Mouse (Mus musculus) CH12.LX (cell line): ENCODE measurements around the gene Kin.

Experiments used
- CTCF ChIP-seq, 2 experiments: IDR thresholded peaks in 1 of 2; conservative IDR thresholded peaks in 1 of 2; 2 replicates each; pipeline ENCODE4 v1.5.1; 2011 to 2012; ENCODE audit warnings: low read depth in 2 of 2, low read length in 2 of 2, improper control_type of control experiment in 1 of 2, inconsistent platforms in 1 of 2, mild to moderate bottlenecking in 1 of 2, moderate library complexity in 1 of 2
- EP300 ChIP-seq: IDR thresholded peaks from 2 replicates; pipeline ENCODE4 v1.6.1; 2011; ENCODE audit warnings: low read length, improper control_type of control experiment
- ETS1 ChIP-seq: conservative IDR thresholded peaks from 2 replicates; pipeline ENCODE4 v1.6.1; 2012; ENCODE audit warnings: low read depth, mild to moderate bottlenecking, inconsistent platforms, low read length, improper control_type of control experiment, moderate library complexity
- HCFC1 ChIP-seq: IDR thresholded peaks from 2 replicates; pipeline ENCODE4 v1.6.1; 2012; ENCODE audit warnings: low read depth, mild to moderate bottlenecking, inconsistent platforms, low read length, improper control_type of control experiment
- MAFK ChIP-seq: IDR thresholded peaks from 2 replicates; pipeline ENCODE4 v1.6.1; 2011; ENCODE audit warnings: low read length, improper control_type of control experiment; ENCODE audit not compliant: insufficient replicate concordance
- MAX ChIP-seq: IDR thresholded peaks from 2 replicates; pipeline ENCODE4 v1.6.1; 2011; ENCODE audit warnings: low read length, improper control_type of control experiment
- MEF2A ChIP-seq: IDR thresholded peaks from 2 replicates; pipeline ENCODE4 v1.6.1; 2014; ENCODE audit warnings: low read depth, mild to moderate bottlenecking, inconsistent platforms, low read length, improper control_type of control experiment, borderline replicate concordance
- NELFE ChIP-seq: IDR thresholded peaks from 2 replicates; pipeline ENCODE4 v1.6.1; 2011; ENCODE audit warnings: low read depth, low read length, improper control_type of control experiment
- POLR2A ChIP-seq: IDR thresholded peaks from 2 replicates; pipeline ENCODE4 v1.6.1; 2011; ENCODE audit warnings: low read depth, mild to moderate bottlenecking, improper control_type of control experiment, low read length
- POLR2AphosphoS2 ChIP-seq: IDR thresholded peaks from 2 replicates; pipeline ENCODE4 v1.6.1; 2011; ENCODE audit warnings: low read depth, low read length, improper control_type of control experiment
- ZNF384 ChIP-seq: IDR thresholded peaks from 2 replicates; pipeline ENCODE4 v1.6.1; 2012; ENCODE audit warnings: low read depth, low read length, improper control_type of control experiment, inconsistent platforms

DNA sequence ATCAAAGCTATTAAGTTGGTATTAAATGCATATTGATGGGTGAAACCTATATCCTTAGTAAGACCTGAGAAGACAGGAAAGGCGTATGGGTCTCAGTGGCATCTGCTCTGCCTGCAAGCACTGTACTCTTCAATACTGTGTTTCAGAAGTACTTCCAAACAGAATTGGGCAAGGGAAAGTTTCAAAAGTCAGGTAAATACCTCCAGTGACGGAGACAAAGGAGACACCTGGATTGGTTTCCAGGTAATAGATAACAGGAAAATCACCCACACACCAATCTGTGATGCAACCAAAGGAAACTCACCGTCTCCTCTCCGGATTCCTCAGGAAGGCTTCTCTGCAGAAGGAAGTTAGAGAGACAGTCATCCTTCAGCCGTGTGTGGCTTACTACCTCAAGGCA, 47.1 kb downstream of the Kin start:
- TF ChIP-seq EP300 (no peak), ZNF384 (no peak), NELFE (no peak), POLR2AphosphoS2 (no peak), CTCF (conservative IDR thresholded peaks at IDR 0.05 in 1 of 2, IDR thresholded peaks at IDR 0.05 in 1 of 2; ENCODE audit: low read depth in 2 of 2, low read length in 2 of 2) (no peak), MEF2A (no peak), POLR2A (no peak), MAX (no peak), HCFC1 (no peak), MAFK (no peak), ETS1 (no peak)
